Mouse (Mus musculus) thymus, postnatal 4 days (tissue): ENCODE results near the gene Tnrc6a.

Experiments
- DNase-seq: peaks from one replicate; pipeline ENCODE4 v3.0.0; 2021

The Tnrc6a gene

GRCm38 (mm10) chr7:123244833-123245232 is 121.1 kb downstream of the Tnrc6a start:
- DNase-seq = no peak
